Mouse (Mus musculus): ENCODE measurements at regions not wholly inside any gene's neighbourhood (a gene's known extent, or its start where the extent isn't known, plus 50 kb on each side); places are given as distances from the start of the nearest gene placed in this dataset.
"Not testable (repeated sequence)": the region's sequence is repeated elsewhere in the genome, so short reads cannot be mapped to it uniquely, and the experiment has no call there.

- no peak overlapping the region for H3K4me2 ChIP-seq
- no peak overlapping the region for H3K9ac ChIP-seq
- 30% methylated on average over 3 of the region's 3 CpGs for WGBS
- no peak; the same call in 1 of the 2 replicates for ATAC-seq (ENCODE audit: low read depth)
- H3K27ac ChIP-seq (replicated peaks): no peak overlapping the region
- no peaks in the 10 kb centered on the region for H3K4me1 ChIP-seq (replicated peaks)
- H3K27me3 ChIP-seq: no peaks in the 10 kb centered on the region
- H3K9me3 ChIP-seq: no peaks in the 10 kb centered on the region
- H3K4me3 ChIP-seq: no peak overlapping the region
- H3K36me3 ChIP-seq: no peaks in the 10 kb centered on the region
Observed at GRCm38 (mm10) chr8:28487913-28488312, 1040.4 kb downstream of the Poteg start.

- Histone ChIP-seq H3K27ac (replicated peaks) (no peak overlapping the region), H3K9ac (no peak overlapping the region), H3K4me1 (replicated peaks) (no peaks in the 10 kb centered on the region), H3K9me3 (no peaks in the 10 kb centered on the region), H3K36me3 (no peaks in the 10 kb centered on the region), H3K4me2 (no peak overlapping the region), H3K4me3 (no peak overlapping the region), H3K27me3 (no peaks in the 10 kb centered on the region)
- no peak for ATAC-seq (ENCODE audit: low read depth)
- WGBS: 89% methylated on average over 5 of the region's 5 CpGs
Observed at GRCm38 (mm10) chr8:28503488-28504319, 1056.2 kb downstream of the Poteg start.

- not testable (repeated sequence) for H3K4me2 ChIP-seq; H3K9ac ChIP-seq; H3K27me3 ChIP-seq; H3K9me3 ChIP-seq; H3K36me3 ChIP-seq; H3K4me3 ChIP-seq; ATAC-seq (ENCODE audit: low read depth); H3K27ac ChIP-seq (replicated peaks); H3K4me1 ChIP-seq (replicated peaks)
- WGBS: 95% methylated on average over 1 of the region's 1 CpGs
Observed at GRCm38 (mm10) chr8:28523506-28523905, 1076.0 kb downstream of the Poteg start.

DNA sequence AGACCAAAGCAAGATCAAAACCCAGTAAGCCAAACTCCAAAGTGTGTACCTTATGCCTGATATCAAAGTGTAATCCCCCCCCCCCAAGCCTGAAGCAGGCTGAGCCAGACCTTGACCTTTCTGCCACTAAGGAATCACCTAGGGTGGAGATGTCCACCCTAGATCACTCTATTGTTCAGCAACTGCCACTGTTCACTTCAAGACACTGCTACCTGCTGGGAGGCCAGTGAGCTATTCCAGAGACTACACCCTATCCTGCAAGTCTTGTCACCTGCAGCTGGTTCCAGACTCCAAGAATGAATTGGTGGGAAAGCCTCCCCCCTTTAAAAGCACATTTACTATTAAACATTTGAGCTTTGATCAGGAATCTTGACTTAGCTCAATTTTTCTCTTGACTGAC, 1099.8 kb downstream of the Poteg start:
- no peak overlapping the region for H3K9ac ChIP-seq
- no peaks in the 10 kb centered on the region for H3K4me1 ChIP-seq (replicated peaks)
- H3K27me3 ChIP-seq: no peaks in the 10 kb centered on the region
- no peaks in the 10 kb centered on the region for H3K36me3 ChIP-seq
- H3K27ac ChIP-seq (replicated peaks): no peak overlapping the region
- no peak overlapping the region for H3K4me3 ChIP-seq
- H3K4me2 ChIP-seq: no peak overlapping the region
- ATAC-seq (ENCODE audit: low read depth): no peak
- H3K9me3 ChIP-seq: peaks cover 9% of the 10 kb centered on the region; the same call in 1 of the 2 replicates

DNA sequence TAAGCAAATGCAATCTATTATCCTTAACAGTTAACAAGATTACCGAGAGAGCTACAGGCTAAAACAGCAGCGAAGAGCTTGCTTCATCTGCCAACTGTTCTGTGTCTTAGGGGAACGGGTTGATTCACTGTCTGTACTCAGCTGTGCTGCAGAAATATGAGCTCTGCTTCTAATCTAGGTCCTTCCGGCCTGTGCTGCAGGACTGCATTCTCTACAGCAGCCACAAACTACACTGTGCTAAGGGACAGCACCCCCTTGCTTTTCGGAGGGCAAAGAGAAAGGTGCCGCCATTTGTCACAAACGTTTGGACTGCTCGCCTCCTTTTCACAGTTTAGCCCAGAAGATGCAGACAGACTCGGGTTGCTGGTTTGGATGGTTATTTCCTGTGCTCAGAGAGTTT, 1112.4 kb downstream of the Poteg start:
- Histone ChIP-seq H3K4me1 (replicated peaks) (no peaks in the 10 kb centered on the region), H3K27ac (replicated peaks) (no peak overlapping the region; the same call in 1 of the 2 replicates), H3K27me3 (no peaks in the 10 kb centered on the region), H3K36me3 (no peaks in the 10 kb centered on the region), H3K4me2 (peak overlapping the region; percentile 22; the same call in 1 of the 2 replicates), H3K9me3 (no peaks in the 10 kb centered on the region), H3K9ac (no peak overlapping the region), H3K4me3 (no peak overlapping the region)
- WGBS: 64% methylated on average over 9 of the region's 9 CpGs
- ATAC-seq (ENCODE audit: low read depth): no peak

DNA sequence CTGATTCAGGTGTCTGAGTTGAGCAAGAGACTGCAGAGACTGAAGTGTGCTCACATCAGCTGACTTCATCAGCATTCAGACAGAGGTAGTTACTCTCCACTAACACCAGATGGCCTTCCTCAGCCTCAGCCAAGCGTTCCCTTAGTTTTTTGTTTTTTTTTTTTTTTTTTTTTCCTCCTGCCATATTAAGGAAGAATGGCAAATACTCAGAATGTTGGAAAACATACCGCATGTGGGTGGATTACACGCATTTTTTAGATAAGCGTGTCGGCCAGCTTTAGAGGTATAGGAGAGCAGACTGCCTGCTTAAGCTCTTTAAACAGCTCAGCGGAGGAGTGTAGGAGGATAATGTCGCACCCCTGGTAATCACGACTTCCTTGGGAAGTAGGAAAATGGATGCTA, 1131.8 kb downstream of the Poteg start:
- no peaks in the 10 kb centered on the region for H3K36me3 ChIP-seq
- H3K4me3 ChIP-seq: no peak overlapping the region
- no peak for ATAC-seq (ENCODE audit: low read depth)
- 52% methylated on average over 8 of the region's 8 CpGs for WGBS
- H3K4me2 ChIP-seq: no peak overlapping the region
- H3K27me3 ChIP-seq: no peaks in the 10 kb centered on the region
- H3K4me1 ChIP-seq (replicated peaks): no peaks in the 10 kb centered on the region
- H3K9me3 ChIP-seq: no peaks in the 10 kb centered on the region
- H3K27ac ChIP-seq (replicated peaks): no peak overlapping the region
- no peak overlapping the region for H3K9ac ChIP-seq

DNA sequence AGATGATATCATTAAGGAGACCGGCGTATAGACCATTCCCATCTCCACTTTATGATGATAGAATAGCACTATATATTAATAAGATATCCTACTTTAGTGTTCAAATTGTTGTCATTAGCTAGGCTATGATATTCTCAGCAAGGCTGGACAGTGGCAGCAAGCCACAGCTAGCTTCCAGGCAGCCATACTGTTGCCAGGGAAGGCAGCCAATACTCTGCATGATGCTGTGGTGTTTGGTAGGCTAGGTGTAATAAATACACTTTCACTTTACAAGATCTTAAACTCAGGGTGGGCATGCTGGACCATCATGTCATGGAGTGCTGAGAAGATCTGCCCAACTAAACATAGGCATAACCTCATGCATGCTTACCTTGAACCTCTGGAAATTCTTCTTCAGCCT, 1133.4 kb downstream of the Poteg start:
- Histone ChIP-seq H3K27ac (replicated peaks) (no peak overlapping the region), H3K9ac (no peak overlapping the region), H3K4me1 (replicated peaks) (no peaks in the 10 kb centered on the region), H3K4me3 (no peak overlapping the region), H3K4me2 (no peak overlapping the region), H3K27me3 (no peaks in the 10 kb centered on the region), H3K36me3 (no peaks in the 10 kb centered on the region), H3K9me3 (no peaks in the 10 kb centered on the region)
- ATAC-seq (ENCODE audit: low read depth): no peak
- 97% methylated on average over 2 of the region's 2 CpGs for WGBS

- Histone ChIP-seq H3K9ac (no peak overlapping the region), H3K36me3 (no peaks in the 10 kb centered on the region), H3K4me1 (replicated peaks) (no peaks in the 10 kb centered on the region), H3K27me3 (no peaks in the 10 kb centered on the region), H3K4me3 (no peak overlapping the region), H3K27ac (replicated peaks) (no peak overlapping the region), H3K9me3 (no peaks in the 10 kb centered on the region), H3K4me2 (no peak overlapping the region)
- no peak for ATAC-seq (ENCODE audit: low read depth)
Observed at GRCm38 (mm10) chr8:28589999-28590398, 1142.5 kb downstream of the Poteg start.

DNA sequence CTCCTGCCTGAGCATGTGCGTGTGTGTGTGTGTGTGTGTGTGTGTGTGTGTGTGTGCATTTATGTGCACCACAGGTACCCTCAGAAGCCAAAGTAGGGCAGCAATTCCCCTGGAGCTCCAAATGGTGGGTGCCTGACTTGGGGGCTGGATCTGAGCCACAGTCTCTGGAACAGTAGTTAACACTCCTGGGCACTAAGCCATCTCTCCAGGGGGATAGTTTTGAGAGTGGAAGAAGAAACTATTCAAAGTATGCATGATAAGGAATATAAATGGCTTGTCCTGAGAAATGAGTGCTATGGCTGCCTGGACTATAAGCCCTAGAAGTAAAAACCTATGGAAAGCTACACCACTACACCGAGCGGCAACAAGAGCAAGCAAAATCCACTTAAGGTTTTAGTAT, 1145.8 kb downstream of the Poteg start:
- H3K4me3 ChIP-seq: no peak overlapping the region
- H3K27me3 ChIP-seq: no peaks in the 10 kb centered on the region
- no peaks in the 10 kb centered on the region for H3K4me1 ChIP-seq (replicated peaks)
- ATAC-seq (ENCODE audit: low read depth): no peak
- H3K9me3 ChIP-seq: no peaks in the 10 kb centered on the region
- no peak overlapping the region for H3K9ac ChIP-seq
- no peaks in the 10 kb centered on the region for H3K36me3 ChIP-seq
- no peak overlapping the region for H3K4me2 ChIP-seq
- 92% methylated on average over 3 of the region's 3 CpGs for WGBS
- no peak overlapping the region for H3K27ac ChIP-seq (replicated peaks)

- Histone ChIP-seq H3K27ac (replicated peaks) (no peak overlapping the region), H3K9me3 (no peaks in the 10 kb centered on the region), H3K36me3 (no peaks in the 10 kb centered on the region), H3K27me3 (no peaks in the 10 kb centered on the region), H3K9ac (no peak overlapping the region), H3K4me3 (no peak overlapping the region), H3K4me2 (no peak overlapping the region), H3K4me1 (replicated peaks) (no peaks in the 10 kb centered on the region)
- ATAC-seq (ENCODE audit: low read depth): no peak
- WGBS: 70% methylated on average over 12 of the region's 12 CpGs
Observed at GRCm38 (mm10) chr8:28594191-28594590, 1146.7 kb downstream of the Poteg start.

- no peaks in the 10 kb centered on the region for H3K9me3 ChIP-seq
- no peak overlapping the region for H3K4me2 ChIP-seq
- no peak overlapping the region for H3K4me3 ChIP-seq
- H3K9ac ChIP-seq: no peak overlapping the region
- H3K27ac ChIP-seq (replicated peaks): no peak overlapping the region
- H3K27me3 ChIP-seq: no peaks in the 10 kb centered on the region
- no peaks in the 10 kb centered on the region for H3K4me1 ChIP-seq (replicated peaks)
- ATAC-seq (ENCODE audit: low read depth): no peak
- no peaks in the 10 kb centered on the region for H3K36me3 ChIP-seq
- WGBS: 42% methylated on average over 8 of the region's 8 CpGs
Observed at GRCm38 (mm10) chr8:28594606-28595005, 1147.1 kb downstream of the Poteg start.

- Histone ChIP-seq H3K4me3 (no peak overlapping the region), H3K4me2 (no peak overlapping the region), H3K9ac (no peak overlapping the region), H3K27me3 (no peaks in the 10 kb centered on the region), H3K27ac (replicated peaks) (no peak overlapping the region), H3K9me3 (no peaks in the 10 kb centered on the region), H3K4me1 (replicated peaks) (no peaks in the 10 kb centered on the region), H3K36me3 (no peaks in the 10 kb centered on the region)
- WGBS: 87% methylated on average over 5 of the region's 5 CpGs
- ATAC-seq (ENCODE audit: low read depth): no peak
Observed at GRCm38 (mm10) chr8:28595880-28596279, 1148.4 kb downstream of the Poteg start.
